Mouse (Mus musculus) hematopoietic stem cell, adult 5-6 weeks (primary cell): ENCODE results near the gene Adgrg6. TPM values are rescaled to one million over a fixed set of nuclear protein-coding genes. Genes with fewer than 3 reads are reported as not detected.

Source experiments
- ATAC-seq, 2 experiments: fragments of 125-278 bp in 1 of 2; replicated peaks in 1 of 2; 2 replicates each; pipeline ENCODE4 v1.8.0; 2016 to 2017; ENCODE audit warnings: inconsistent platforms in 2 of 2, mild to moderate bottlenecking in 2 of 2, moderate number of reproducible peaks in 2 of 2, low read depth in 1 of 2, moderate TSS enrichment in 1 of 2; ENCODE audit not compliant: low FRiP score in 2 of 2, poor library complexity in 2 of 2, severe bottlenecking in 2 of 2, insufficient read depth in 1 of 2, low TSS enrichment in 1 of 2
- total RNA-seq: library from RNA; stranded (forward); fragments of 172-1452, 232-1000 nt; gene quantifications from 2 replicates; pipeline ENCODE4 v1.2.3, GENCODE M21; 2017

The Adgrg6 gene
- 0.35 and 0.44 TPM in 2 replicates for total RNA-seq

DNA sequence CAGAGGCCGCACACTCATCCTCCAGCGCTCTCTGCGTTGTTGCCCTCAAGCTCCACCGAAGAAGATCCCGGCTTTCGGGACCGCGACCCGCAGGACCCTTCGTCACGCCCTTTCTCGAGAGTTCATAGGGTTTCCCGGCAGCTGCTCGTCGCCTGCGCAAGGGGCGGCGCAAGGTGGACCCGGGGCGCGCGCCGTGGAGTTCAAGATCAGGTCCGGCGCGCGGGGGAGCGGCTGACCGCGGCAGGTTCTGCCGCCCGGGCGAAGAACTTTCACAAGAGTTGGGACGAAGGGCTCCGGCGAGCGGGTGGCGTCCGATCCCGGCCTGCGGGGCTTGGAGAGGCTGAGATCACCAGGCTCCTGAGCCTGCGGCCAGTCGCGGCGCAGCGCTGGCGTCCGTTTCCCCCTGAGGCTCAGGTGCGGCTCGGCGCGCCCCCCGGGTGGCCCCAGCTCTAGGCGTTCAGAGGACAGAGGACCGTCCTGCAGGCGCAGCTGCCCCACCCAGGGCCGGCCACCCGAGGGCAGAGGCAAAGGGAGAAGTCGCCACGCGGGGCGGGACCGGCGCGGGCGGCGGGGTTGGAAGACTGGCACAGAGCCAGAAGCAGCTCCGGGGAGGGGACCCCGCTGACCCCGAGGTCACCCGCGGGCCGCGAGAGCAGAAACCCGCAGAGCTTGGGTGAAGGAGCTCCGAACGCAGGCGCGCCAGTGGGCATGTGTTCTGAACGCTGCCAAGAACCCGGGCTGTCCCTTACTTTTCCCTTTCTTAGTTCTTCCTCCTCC is at the start of gene Adgrg6:
TSS of gene Adgrg6 (minus strand) at position 719 of the 777 bp plus-strand sequence.
- peak; percentile 19 to 39; a peak in 3 of 4 replicates for ATAC-seq

DNA sequence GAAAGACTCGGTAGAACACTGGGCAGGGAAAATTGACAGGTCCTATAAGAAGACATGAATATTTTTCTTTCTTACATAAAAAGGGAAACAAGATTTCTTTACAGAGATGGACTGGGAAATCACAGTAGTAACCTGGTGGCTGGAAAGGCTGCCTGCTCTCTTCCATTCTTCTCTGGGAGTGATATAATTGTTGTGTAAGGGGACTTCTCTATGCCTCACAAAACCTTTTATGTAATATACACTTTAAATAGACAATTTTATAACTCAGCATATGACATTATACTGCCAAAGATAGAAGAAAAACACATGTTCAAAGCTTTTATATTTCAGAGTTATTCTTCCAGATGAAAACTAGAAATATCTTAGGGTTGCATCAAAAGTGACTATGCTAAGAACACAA is 46.8 kb upstream of the Adgrg6 start:
- ATAC-seq: no peak

DNA sequence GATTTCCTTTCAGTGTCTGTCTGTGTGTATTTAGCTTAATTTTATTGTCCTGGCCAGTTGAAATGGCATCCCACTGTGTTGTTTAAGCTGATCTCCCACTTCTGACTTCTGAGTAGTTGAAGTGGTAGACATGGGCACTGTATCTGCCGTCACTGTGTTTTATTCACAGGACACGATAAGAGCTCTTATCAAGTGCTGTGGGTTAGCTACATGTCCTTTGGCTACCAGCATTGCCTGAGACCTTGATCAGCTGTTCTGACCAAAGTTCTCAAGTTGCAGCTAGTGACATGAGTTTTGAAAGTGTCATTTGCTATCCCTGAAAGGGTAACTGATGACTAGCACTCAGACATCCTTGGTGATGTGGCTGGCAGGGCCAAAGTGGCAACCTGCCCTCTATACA is 45.4 kb upstream of the Adgrg6 start:
- no peak for ATAC-seq

DNA sequence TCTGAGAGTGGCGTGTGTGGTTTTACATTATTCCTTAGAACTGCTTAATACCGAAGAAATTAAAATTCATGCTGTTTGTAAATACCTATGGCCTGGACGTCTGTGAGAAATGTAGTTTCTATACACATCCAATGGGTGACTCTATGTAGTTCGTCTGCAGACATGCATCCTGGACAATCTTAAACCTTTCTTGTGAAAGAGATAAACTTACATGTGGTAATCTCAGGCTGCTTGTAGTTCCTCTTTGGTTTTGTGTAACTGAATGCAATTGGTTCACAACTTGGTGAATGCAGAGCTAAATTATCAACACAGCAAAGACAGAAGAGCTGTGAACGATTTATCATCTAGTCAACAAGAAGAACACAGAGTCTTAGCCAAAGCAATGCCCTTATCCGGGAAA is 44.2 kb upstream of the Adgrg6 start:
- peak in 1 of 2 experiments; percentile 29; a peak in 1 of 4 replicates for ATAC-seq

DNA sequence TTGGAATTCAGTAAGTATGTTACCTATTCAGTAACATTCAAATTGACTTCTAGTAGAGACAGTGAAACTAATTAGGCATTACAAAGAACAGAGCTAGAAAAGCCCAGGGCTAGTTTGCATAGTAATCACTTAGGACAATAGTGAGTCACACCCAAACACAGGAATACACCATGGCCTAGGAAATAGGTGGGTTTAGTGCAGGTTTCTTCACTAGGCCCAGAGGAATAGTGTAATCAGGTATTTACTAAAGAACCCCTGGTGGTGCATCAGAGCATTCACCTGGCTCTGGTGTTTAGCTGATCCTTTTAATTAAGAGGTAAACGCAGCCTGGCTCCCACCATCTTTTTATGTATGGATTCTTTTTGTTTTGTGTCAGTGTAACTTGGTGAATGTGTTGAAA is 38.0 kb upstream of the Adgrg6 start:
- ATAC-seq: no peak

DNA sequence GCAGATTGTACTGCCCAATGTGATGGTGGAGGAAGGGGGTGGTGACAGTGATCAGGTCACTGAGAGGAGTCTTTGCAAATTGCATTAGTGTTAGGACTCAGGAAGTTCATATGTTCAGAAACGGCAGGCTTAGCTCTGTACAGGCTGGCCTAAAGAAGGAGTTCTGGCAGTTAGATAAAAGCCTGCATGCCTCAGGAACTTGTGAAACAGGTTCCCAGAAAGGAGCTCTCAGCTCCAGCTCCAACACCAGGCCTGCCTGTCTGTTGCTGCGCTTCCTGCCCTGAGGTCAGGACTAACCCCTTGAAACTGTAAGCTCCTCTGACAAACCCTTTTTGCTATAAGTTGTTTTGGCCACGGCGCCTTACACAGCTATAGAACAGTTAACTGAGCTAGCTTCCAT is 28.8 kb upstream of the Adgrg6 start:
- ATAC-seq: no peak

DNA sequence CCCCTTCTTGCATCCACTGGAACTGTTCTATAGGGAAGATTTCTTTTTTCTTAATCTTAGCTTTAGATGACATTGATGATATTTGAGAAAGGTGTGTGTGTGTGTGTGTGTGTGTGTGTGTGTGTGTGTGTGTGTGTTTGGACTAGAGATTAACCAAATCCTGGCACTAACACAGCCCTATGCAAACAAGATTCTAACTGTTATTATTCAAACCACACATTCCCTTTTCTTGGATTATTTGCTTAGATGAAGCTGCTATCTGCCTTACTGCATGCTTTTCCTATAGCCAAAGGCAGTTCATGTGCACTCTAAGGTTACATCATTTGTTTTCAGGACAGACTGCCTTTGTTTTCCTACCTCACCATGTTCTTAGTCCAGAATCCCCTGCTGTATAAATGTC is 25.7 kb upstream of the Adgrg6 start:
- ATAC-seq: no peak

DNA sequence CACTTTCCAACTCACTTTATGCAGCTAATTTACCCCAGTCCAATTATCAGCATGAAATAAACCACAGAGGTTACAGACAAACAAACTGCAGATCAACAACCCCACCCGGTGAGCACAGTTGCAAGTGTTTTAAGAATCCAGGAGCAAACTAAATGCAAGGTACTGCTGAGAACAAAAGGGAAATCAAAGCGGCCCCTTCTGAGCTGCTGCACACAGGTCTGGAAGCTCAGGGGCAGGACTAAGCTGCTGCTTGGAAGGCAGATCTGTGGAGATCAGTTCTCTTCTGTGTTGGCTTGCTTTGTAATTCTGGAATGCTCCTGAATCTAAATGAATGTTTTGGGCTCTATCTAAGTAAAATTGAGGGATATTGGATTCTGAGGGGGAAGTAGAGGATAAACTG is 25.2 kb upstream of the Adgrg6 start:
- no peak for ATAC-seq

DNA sequence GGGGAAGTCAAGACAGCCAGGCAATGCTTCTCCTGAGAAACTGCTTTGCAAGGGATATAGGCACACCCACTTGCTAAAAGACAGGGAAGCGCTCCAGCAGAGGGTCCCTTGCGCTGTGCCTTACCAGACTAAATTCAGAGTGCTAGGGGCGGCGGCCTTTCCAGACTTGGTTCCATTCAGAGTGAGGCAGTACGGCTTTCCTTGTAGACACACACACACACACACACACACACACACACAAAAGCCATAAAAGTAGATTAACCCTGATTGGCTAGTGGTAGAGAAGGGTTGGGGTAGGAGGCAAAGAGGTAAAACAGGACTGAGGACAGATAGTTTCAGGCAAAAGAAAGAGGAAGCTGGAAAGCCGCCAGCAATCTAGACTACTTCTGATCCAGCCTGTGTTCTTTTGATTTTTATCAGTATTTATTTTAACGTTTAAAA is 672 bp upstream of the Adgrg6 start:
- ATAC-seq: peak; percentile 53 to 55; a peak in 2 of 4 replicates

DNA sequence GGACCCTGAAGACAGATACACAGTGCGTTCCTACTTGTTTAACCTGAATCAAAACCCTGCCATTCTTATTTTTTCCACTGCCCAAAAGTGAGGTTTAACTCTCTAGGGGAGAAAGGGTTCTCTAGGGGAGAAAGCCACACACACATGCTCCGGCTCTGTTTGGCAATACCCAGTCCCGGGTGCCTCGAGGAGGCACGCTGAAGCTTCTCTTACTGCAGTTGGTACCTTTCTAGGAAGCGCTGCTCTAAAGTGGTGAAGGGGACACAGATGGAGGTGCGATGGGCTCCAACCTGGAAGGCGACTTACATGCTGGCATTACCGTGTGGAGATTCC is 885 bp downstream of the Adgrg6 start:
- ATAC-seq: peak; percentile 4 to 43; a peak in 3 of 4 replicates

DNA sequence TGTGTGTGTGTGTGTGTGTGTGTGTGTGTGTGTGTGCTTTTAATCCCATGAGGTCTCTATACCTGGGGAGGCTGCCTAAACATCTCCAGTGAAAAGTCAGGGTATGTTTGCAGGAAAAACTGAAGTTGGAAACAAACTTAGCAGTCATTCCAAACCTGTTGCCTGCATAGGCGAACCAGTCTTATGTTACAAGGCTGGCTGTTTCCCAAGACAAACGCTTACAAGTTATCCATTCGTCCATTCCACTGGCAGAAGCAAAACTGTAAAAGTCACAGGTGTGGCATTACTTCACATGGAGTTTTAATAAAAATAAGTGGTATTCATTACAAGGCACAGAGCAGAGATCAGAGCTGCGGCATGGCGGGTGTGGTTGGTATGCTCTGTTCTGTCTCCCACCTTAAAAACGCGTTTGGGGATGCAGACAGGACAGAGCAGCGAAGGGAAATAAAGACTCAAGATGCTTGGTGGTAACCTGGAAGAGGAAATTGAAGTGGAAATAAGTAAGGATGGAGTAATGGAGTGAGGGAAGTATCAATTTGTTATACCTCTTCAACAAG is 1.9 kb downstream of the Adgrg6 start:
- ATAC-seq: no peak

DNA sequence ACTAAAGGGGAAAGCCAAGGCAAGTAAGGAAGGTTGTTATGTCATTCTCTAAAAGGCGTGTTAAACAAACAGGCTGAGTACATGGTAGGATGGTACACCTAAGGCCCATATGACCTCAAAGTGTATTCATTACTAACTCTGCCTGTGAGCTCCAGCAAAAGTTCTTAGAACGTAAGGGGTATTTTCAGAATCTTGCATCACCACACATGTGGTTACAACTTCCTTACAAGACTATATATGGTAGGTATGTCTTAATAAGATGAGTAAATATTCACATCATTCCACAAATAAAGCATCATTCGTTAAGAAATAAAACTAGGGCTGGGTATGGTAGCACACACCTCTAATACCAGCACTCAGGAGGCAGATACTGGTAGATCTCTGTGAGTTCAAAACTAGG is 8.4 kb downstream of the Adgrg6 start:
- ATAC-seq: no peak; a peak in 1 of 4 replicates

DNA sequence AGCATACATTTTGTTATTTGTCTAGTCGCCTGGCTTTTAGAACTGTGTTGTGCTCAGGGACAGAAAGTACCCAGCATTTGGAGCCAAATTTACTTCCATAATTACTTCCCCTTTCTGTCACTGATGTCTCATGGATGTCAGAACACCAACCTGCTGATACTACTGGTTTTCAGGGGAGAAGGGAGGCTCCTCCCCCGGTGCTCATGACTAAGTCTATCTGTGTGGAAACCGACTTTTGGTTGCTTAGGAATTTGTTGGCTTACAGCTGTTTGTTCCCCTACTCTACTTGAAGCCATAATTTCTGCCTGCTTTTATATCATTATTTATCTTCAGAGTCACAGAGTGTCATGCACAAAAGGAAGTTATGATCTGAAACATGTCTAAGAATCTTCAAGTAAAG is 14.4 kb downstream of the Adgrg6 start:
- peak; percentile 85 to 95 for ATAC-seq

DNA sequence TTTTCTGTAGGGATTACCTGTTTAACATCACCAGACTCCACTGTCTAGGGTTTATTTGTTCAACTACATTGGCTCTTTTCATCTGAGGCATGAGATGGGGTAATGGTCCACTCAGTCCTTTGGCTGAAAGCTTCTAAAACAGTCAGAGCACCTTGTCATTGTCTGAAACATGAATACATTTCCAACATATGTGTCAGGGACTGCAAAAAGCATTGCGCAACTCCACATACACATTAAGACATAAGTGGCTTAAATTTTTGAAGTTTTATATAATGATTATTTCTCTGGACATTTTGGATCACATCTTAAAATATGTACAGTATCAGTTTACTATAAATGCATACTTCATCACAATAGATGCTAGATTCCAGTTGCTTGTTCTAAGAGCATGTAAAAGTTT is 14.8 kb downstream of the Adgrg6 start:
- no peak for ATAC-seq

DNA sequence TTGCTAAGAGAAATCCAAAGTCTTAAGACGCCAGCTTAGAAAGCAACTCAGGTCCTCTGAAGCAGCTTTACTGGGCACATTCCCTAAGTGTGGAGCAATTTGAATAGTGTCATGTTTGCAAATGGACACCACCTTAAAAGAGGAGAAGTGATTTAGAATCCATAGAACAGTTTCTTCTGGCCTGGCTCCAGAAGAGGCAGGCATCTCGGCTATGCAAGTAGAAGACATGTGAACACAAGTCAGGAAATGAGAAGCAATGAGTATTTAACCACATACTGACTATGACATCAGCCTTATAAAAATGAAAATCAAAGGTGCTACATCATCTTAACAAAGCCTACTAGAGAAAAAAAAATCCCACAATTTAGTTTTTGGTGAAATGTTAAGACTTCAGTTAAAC is 17.7 kb downstream of the Adgrg6 start:
- no peak for ATAC-seq

DNA sequence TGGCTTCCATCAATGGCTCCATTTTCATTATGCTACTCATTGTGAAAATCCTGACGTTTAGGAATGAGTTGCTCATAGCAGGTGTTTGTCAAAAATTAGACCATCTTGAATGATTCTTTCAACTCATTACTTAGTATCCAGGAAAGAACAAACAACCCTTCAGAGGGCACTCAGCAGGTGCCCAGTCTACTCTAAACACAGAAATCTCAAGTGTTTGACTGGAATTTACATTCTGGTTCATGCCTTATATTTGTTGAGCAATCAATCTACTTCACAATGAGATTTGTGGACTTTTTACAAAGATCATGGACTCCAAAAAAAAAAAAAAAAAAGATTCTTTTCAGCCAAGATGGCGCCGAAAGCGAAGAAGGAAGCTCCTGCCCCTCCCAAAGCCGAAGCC is 22.7 kb downstream of the Adgrg6 start:
- no peak for ATAC-seq

DNA sequence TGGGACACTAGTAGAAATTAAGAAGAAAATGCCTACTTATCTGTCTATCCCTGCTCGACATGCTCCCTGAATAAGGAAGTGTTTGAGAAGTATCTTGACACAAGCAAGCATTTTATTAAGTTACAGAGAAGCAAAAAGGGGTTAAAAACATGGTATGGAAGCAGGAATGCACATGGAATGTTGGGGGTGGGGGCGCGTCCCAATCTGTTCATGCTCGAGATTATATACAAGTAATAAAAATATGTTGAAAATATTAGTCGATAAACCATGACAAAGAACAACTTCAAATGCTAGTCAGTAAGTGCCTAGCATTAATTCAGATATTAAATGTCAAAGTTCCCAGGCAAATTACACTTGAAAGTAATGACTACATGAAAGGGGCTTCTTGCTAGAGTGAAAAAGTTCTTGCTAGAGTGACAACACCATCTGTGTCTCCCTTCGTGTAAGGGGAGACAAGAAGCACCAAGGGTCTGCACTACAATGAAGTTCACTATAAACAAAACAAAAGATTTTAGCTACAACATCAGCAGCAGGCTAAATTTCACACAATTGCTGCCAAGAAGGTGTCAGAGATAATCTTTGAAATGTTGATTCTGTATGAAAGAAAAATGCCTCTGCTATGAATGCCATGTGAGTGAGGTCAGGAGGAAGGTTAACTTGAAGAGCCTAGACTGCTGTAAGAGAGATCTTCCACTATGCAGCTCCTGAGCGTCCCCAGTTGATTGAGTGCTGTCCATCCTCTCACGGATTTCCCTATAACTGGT is 24.4 kb downstream of the Adgrg6 start:
- no peak for ATAC-seq

DNA sequence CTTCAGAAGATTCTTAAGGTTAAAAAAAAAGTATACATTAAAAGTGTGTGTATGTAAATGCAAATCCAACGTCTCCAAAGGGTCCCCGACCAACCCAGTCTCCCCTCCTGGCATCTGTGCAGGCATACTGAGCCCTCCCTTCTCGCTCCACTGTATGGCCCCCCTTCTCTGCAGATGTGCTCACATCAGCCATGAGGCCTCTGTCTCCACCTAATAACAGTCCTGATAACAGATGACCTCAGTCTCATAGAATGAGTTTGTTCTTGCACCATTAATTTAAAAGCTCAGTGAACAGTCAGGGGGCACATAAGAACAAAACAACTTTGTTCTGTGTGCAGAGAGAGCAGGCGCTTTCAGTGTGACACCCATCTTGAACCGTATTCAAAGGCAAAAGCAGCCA is 27.6 kb downstream of the Adgrg6 start:
- no peak for ATAC-seq
